Mouse (Mus musculus) intestine, embryonic 16.5 days (tissue): ENCODE data around the gene Sst. TPM values are rescaled to one million over a fixed set of nuclear protein-coding genes. Genes with fewer than 3 reads are reported as not detected.

Source experiments
- polyA plus RNA-seq: library from polyadenylated mRNA; unstranded; fragments of >200 nt; fragmentation: Nextera tagmentation; extraction: Ambion mirVana; gene quantifications from 2 replicates; pipeline ENCODE4 v1.2.1, GENCODE M21; 2015

Gene Sst
- polyA plus RNA-seq, 1 experiment from 2014 or later = 20.7 TPM

Other genes with a start within 250 kb of the Sst start
- gene Rtp2, start 41.4 kb upstream of the Sst start, polyA plus RNA-seq = not detected in 2 replicates
- not detected in 2 replicates for gene Gm37419, start 97.5 kb upstream of the Sst start, polyA plus RNA-seq
- gene Bcl6, start 97.9 kb upstream of the Sst start, polyA plus RNA-seq = 1.2 TPM in 2 replicates